Mouse (Mus musculus): ENCODE data around the gene Scn3b. TPM values are rescaled to one million over a fixed set of nuclear protein-coding genes. Genes with fewer than 3 reads are reported as not detected.

Scn3b gene
- total RNA-seq, 2 experiments from 2014 or later = 0.64 to 2.4 TPM

GRCm38 (mm10) chr9:40302375-40302774 is 33.4 kb downstream of the Scn3b start:
- H3K27ac ChIP-seq = no peak overlapping the region
- no peak for DNase-seq
- intact Hi-C loops (cut with DNase I) = no loop called here
- TF ChIP-seq CTCF (IDR thresholded peaks at IDR 0.05) = no peak
- H3K4me3 ChIP-seq = no peak overlapping the region

- intact Hi-C loops (cut with DNase I) = no loop called here
- Histone ChIP-seq H3K4me3 (no peak overlapping the region), H3K27ac (no peak overlapping the region)
- DNase-seq = no peak
- no peak for TF ChIP-seq CTCF (IDR thresholded peaks at IDR 0.05)
These were observed 35.2 kb downstream of the Scn3b start for GRCm38 (mm10) chr9:40304243-40304642.

GRCm38 (mm10) chr9:40307311-40307710 is 38.3 kb downstream of the Scn3b start:
- intact Hi-C loops (cut with DNase I) = no loop called here
- DNase-seq = no peak
- H3K4me3 ChIP-seq = no peak overlapping the region
- H3K27ac ChIP-seq = no peak overlapping the region
- TF ChIP-seq CTCF (IDR thresholded peaks at IDR 0.05) = no peak

- intact Hi-C loops (cut with DNase I) = no loop called here
- DNase-seq = no peak
- no peak for TF ChIP-seq CTCF (IDR thresholded peaks at IDR 0.05)
- no peak overlapping the region for H3K27ac ChIP-seq
- H3K4me3 ChIP-seq = no peak overlapping the region
These were observed 40.9 kb downstream of the Scn3b start for GRCm38 (mm10) chr9:40309876-40310275.

- intact Hi-C loops (cut with DNase I) = no loop called here
- Histone ChIP-seq H3K27ac (no peak overlapping the region), H3K4me3 (no peak overlapping the region)
- no peak for TF ChIP-seq CTCF (IDR thresholded peaks at IDR 0.05)
- DNase-seq = no peak
These were observed 42.8 kb downstream of the Scn3b start for GRCm38 (mm10) chr9:40311813-40312212.

- DNase-seq = peak; percentile 54
- intact Hi-C loops (cut with DNase I) = no loop called here
- Histone ChIP-seq H3K4me3 (no peak overlapping the region), H3K27ac (peak overlapping the region; percentile 64)
- TF ChIP-seq CTCF (IDR thresholded peaks at IDR 0.05) = no peak
These were observed 48.0 kb downstream of the Scn3b start for GRCm38 (mm10) chr9:40316865-40317660.

- TF ChIP-seq CTCF (IDR thresholded peaks at IDR 0.05) = no peak
- Histone ChIP-seq H3K4me3 (no peak overlapping the region), H3K27ac (peak overlapping the region; percentile 64)
- intact Hi-C loops (cut with DNase I) = no loop called here
- peak; percentile 71 for DNase-seq
These were observed 48.7 kb downstream of the Scn3b start for GRCm38 (mm10) chr9:40317735-40318134.

GRCm38 (mm10) chr9:40318771-40319170 is 49.8 kb downstream of the Scn3b start:
- DNase-seq = peak; percentile 61
- Histone ChIP-seq H3K4me3 (peak overlapping the region; percentile 68), H3K27ac (peak overlapping the region; percentile 88)
- intact Hi-C loops (cut with DNase I) = no loop called here
- TF ChIP-seq CTCF (IDR thresholded peaks at IDR 0.05) = no peak

GRCm38 (mm10) chr9:40320405-40320804 is 51.4 kb downstream of the Scn3b start:
- intact Hi-C loops (cut with DNase I) = no loop called here

GRCm38 (mm10) chr9:40320879-40321667 is 52.1 kb downstream of the Scn3b start:
- Histone ChIP-seq H3K4me3 (peak overlapping the region; percentile 68), H3K27ac (peak overlapping the region; percentile 88)
- peak; percentile 94 for DNase-seq
- TF ChIP-seq CTCF (IDR thresholded peaks at IDR 0.05) = no peak
- intact Hi-C loops (cut with DNase I) = no loop called here

More at GRCm38 (mm10) chr9:40320405-40320804, 51.4 kb downstream of the Scn3b start:
- peak overlapping the region; percentile 88 for H3K27ac ChIP-seq
- DNase-seq = peak; percentile 56
- TF ChIP-seq CTCF (IDR thresholded peaks at IDR 0.05) = peak; percentile 14; the same call in 1 of the 2 replicates
- peak overlapping the region; percentile 68 for H3K4me3 ChIP-seq

- no peak overlapping the region for H3K4me3 ChIP-seq
- intact Hi-C loops (cut with DNase I) = no loop called here
- peak overlapping the region; percentile 88 for H3K27ac ChIP-seq
These were observed 52.6 kb downstream of the Scn3b start for GRCm38 (mm10) chr9:40321668-40322003.

GRCm38 (mm10) chr9:40322372-40322771 is 53.4 kb downstream of the Scn3b start:
- intact Hi-C loops (cut with DNase I) = no loop called here
- Histone ChIP-seq H3K27ac (peak overlapping the region; percentile 88), H3K4me3 (no peak overlapping the region)
- TF ChIP-seq CTCF (IDR thresholded peaks at IDR 0.05) = no peak
- no peak for DNase-seq

More at GRCm38 (mm10) chr9:40321668-40322003, 52.6 kb downstream of the Scn3b start:
- DNase-seq = no peak
- no peak for TF ChIP-seq CTCF (IDR thresholded peaks at IDR 0.05)

- H3K4me3 ChIP-seq = no peak overlapping the region
- intact Hi-C loops (cut with DNase I) = no loop called here
These were observed 54.2 kb downstream of the Scn3b start for GRCm38 (mm10) chr9:40323171-40323570.

More at GRCm38 (mm10) chr9:40323171-40323570, 54.2 kb downstream of the Scn3b start:
- H3K27ac ChIP-seq = no peak overlapping the region
- TF ChIP-seq CTCF (IDR thresholded peaks at IDR 0.05) = no peak
- DNase-seq = no peak

Data from gastrocnemius, adult 2 months (tissue).